Mouse (Mus musculus): ENCODE results near the gene H2-M10.6. TPM values are rescaled to one million over a fixed set of nuclear protein-coding genes. Genes with fewer than 3 reads are reported as not detected.
"Not testable (repeated sequence)": the region's sequence is repeated elsewhere in the genome, so short reads cannot be mapped to it uniquely, and the experiment has no call there.

The H2-M10.6 gene
- total and polyA plus RNA-seq, 3 experiments: not detected

DNA sequence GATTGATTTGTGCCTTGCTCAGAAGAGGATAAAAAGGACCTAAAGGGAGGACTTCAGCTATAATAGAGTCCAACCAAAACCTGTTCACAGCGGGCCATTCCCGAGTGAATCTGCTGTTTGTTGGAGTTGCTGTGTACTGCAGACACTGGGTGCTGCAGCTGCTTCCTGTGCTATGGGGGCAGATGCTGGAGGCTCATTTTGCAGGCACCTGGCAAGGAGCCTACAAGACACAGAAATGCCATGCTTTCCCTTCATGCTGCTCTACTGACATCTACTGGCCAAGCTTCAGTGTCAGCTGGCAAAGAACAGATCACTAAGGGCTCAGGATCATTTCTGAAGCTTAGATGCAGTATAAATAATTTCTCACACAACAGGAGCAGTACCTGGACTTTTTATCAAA is 47.7 kb upstream of the H2-M10.6 start:
- peak; percentile 9 for DNase-seq (ENCODE audit: low read depth, low spot score)
- not testable (repeated sequence) for H3K9ac ChIP-seq (ENCODE audit: control insufficient read depth, low read depth, low read length, poor library complexity, severe bottlenecking); H3K36me3 ChIP-seq (ENCODE audit: control insufficient read depth in 1 of 2, insufficient read depth in 2 of 2, low read length in 2 of 2); H3K4me3 ChIP-seq (ENCODE audit: control insufficient read depth in 1 of 2, insufficient read depth in 1 of 2, low read depth in 2 of 2, low read length in 2 of 2); H3K9me3 ChIP-seq (replicated peaks; ENCODE audit: insufficient read depth, low read length); H3K27ac ChIP-seq (ENCODE audit: control insufficient read depth, low read depth, low read length); H3K4me1 ChIP-seq (ENCODE audit: control insufficient read depth in 1 of 2, insufficient read depth in 2 of 2, low read length in 2 of 2); H3K27me3 ChIP-seq (ENCODE audit: control insufficient read depth in 1 of 2, insufficient read depth in 2 of 2, low read length in 2 of 2); H3K79me2 ChIP-seq (ENCODE audit: control insufficient read depth, insufficient read depth, low read length, poor library complexity)
- TF ChIP-seq CTCF (IDR thresholded peaks at IDR 0.05 in 2 of 3, conservative IDR thresholded peaks at IDR 0.05 in 1 of 3; ENCODE audit: control insufficient read depth in 1 of 3, insufficient read depth in 1 of 3, low read depth in 2 of 3, low read length in 3 of 3, poor library complexity in 1 of 3, severe bottlenecking in 1 of 3) (peak in 1 of 3 experiments; percentile 12; a peak in 1 of 6 replicates), RAD21 (IDR thresholded peaks at IDR 0.05; ENCODE audit: low read depth, low read length) (peak; percentile 11)

DNA sequence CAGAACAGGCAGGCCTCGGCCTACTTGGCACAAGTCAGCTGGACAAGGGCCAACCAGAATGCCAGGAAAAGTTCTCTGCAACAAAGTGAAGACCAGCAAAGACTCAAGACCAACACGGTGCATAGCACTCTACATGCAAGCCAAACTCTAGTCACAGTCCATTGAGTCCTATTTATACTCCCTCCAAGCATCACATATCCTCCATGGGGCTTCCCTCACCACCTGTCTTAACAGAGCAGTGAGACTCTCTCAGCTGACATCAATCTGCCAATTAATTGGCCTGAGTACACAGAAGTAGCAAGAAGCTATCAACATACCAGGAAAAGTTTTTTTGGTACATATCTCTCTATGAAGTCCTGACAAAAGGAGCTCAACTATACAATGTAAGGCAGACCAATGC is 46.6 kb upstream of the H2-M10.6 start:
- not testable (repeated sequence) for H3K79me2 ChIP-seq (ENCODE audit: control insufficient read depth, insufficient read depth, low read length, poor library complexity); H3K9ac ChIP-seq (ENCODE audit: control insufficient read depth, low read depth, low read length, poor library complexity, severe bottlenecking); H3K27me3 ChIP-seq (ENCODE audit: control insufficient read depth in 1 of 2, insufficient read depth in 2 of 2, low read length in 2 of 2); H3K9me3 ChIP-seq (replicated peaks; ENCODE audit: insufficient read depth, low read length); H3K27ac ChIP-seq (ENCODE audit: control insufficient read depth, low read depth, low read length); H3K4me3 ChIP-seq (ENCODE audit: control insufficient read depth in 1 of 2, insufficient read depth in 1 of 2, low read depth in 2 of 2, low read length in 2 of 2); H3K36me3 ChIP-seq (ENCODE audit: control insufficient read depth in 1 of 2, insufficient read depth in 2 of 2, low read length in 2 of 2); DNase-seq (ENCODE audit: low read depth, low spot score); H3K4me1 ChIP-seq (ENCODE audit: control insufficient read depth in 1 of 2, insufficient read depth in 2 of 2, low read length in 2 of 2)

DNA sequence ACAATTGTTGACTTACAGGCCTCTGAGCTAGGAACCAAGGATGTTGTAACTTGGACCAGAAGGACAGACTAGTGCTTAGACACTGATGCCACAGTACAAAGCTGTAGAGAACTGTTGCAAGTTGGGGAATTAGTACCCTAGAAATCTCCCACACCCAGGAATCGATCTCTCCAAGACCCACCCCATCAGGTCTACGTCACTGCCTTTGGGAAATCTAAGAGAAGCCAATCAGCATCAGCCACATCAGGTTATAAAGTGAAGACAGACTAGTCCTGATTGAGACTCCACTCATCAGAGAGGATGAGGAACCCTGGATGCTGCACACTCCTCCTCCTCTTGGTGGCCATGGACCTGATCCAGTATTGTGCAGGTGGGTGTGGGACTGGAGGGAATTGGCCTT is 39.4 kb upstream of the H2-M10.6 start, which contains the start of gene H2-M10.5:
TSS of gene H2-M10.5 (plus strand) at position 301 of the 400 bp plus-strand sequence.
- not testable (repeated sequence) for H3K27ac ChIP-seq (ENCODE audit: control insufficient read depth, low read depth, low read length); H3K79me2 ChIP-seq (ENCODE audit: control insufficient read depth, insufficient read depth, low read length, poor library complexity); H3K4me3 ChIP-seq (ENCODE audit: control insufficient read depth in 1 of 2, insufficient read depth in 1 of 2, low read depth in 2 of 2, low read length in 2 of 2); H3K9ac ChIP-seq (ENCODE audit: control insufficient read depth, low read depth, low read length, poor library complexity, severe bottlenecking); DNase-seq (ENCODE audit: low read depth, low spot score); H3K9me3 ChIP-seq (replicated peaks; ENCODE audit: insufficient read depth, low read length); H3K36me3 ChIP-seq (ENCODE audit: control insufficient read depth in 1 of 2, insufficient read depth in 2 of 2, low read length in 2 of 2); H3K27me3 ChIP-seq (ENCODE audit: control insufficient read depth in 1 of 2, insufficient read depth in 2 of 2, low read length in 2 of 2); H3K4me1 ChIP-seq (ENCODE audit: control insufficient read depth in 1 of 2, insufficient read depth in 2 of 2, low read length in 2 of 2)

DNA sequence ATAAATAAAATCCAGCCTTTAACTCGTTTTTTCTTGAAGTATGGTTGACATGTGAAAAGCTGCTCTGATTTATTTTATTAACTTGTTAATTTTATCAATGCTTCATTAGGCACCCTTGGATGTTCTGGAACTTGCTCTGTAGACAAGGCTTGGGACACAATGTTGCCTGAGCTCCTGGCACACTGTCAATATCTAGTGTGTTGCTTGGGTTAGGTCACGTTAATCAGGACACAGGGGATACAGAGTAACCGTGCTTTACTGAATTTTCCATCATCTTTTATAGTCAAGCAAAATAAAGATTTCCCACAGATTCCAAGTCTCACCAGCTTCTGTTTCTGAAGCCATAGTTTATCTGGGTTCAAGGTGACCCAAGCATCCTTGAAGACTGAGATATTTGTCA is 30.4 kb upstream of the H2-M10.6 start:
- Histone ChIP-seq H3K27me3 (ENCODE audit: control insufficient read depth in 1 of 2, insufficient read depth in 2 of 2, low read length in 2 of 2) (no peaks in the 10 kb centered on the region; a peak in 1 of 4 replicates), H3K27ac (ENCODE audit: control insufficient read depth, low read depth, low read length) (no peak overlapping the region), H3K4me1 (ENCODE audit: control insufficient read depth in 1 of 2, insufficient read depth in 2 of 2, low read length in 2 of 2) (no peaks in the 10 kb centered on the region), H3K9me3 (replicated peaks; ENCODE audit: insufficient read depth, low read length) (no peaks in the 10 kb centered on the region), H3K4me3 (ENCODE audit: control insufficient read depth in 1 of 2, insufficient read depth in 1 of 2, low read depth in 2 of 2, low read length in 2 of 2) (no peak overlapping the region), H3K9ac (ENCODE audit: control insufficient read depth, low read depth, low read length, poor library complexity, severe bottlenecking) (no peak overlapping the region), H3K79me2 (ENCODE audit: control insufficient read depth, insufficient read depth, low read length, poor library complexity) (no peaks in the 10 kb centered on the region), H3K36me3 (ENCODE audit: control insufficient read depth in 1 of 2, insufficient read depth in 2 of 2, low read length in 2 of 2) (no peaks in the 10 kb centered on the region)
- no peak for DNase-seq (ENCODE audit: low read depth, low spot score)
- TF ChIP-seq NRF1 (IDR thresholded peaks at IDR 0.05; ENCODE audit: insufficient read depth, low read depth, low read length, poor library complexity, severe bottlenecking): no peak

DNA sequence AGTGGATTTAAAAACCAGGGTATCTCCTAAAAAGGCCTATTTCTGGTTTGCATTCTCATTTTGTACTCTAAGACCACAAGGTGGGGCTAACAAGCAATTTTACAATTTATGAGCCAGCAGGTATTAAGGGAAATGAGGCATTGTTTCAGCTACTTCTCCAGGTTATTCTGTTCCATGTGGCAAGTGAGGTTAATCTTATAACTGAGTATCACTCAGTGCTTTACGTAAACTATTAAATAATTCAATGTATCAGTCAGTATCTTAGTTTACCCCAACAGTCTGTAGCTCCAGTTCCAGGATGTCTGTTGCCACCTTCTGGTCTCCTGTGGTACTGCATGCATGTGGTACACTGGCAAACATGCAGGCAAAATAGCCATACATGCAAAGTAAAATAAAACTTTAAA is 25.5 kb upstream of the H2-M10.6 start:
- not testable (repeated sequence) for H3K4me1 ChIP-seq (ENCODE audit: control insufficient read depth in 1 of 2, insufficient read depth in 2 of 2, low read length in 2 of 2); H3K9ac ChIP-seq (ENCODE audit: control insufficient read depth, low read depth, low read length, poor library complexity, severe bottlenecking); H3K27me3 ChIP-seq (ENCODE audit: control insufficient read depth in 1 of 2, insufficient read depth in 2 of 2, low read length in 2 of 2); H3K4me3 ChIP-seq (ENCODE audit: control insufficient read depth in 1 of 2, insufficient read depth in 1 of 2, low read depth in 2 of 2, low read length in 2 of 2); H3K36me3 ChIP-seq (ENCODE audit: control insufficient read depth in 1 of 2, insufficient read depth in 2 of 2, low read length in 2 of 2); H3K79me2 ChIP-seq (ENCODE audit: control insufficient read depth, insufficient read depth, low read length, poor library complexity); H3K27ac ChIP-seq (ENCODE audit: control insufficient read depth, low read depth, low read length); H3K9me3 ChIP-seq (replicated peaks; ENCODE audit: insufficient read depth, low read length)
- DNase-seq (ENCODE audit: low read depth, low spot score): peak; percentile 52
- TF ChIP-seq RAD21 (IDR thresholded peaks at IDR 0.05; ENCODE audit: low read depth, low read length) (0 out of 2 replicates have a peak, but pooled peaks have one; percentile 1), CTCF (IDR thresholded peaks at IDR 0.05 in 2 of 3, conservative IDR thresholded peaks at IDR 0.05 in 1 of 3; ENCODE audit: control insufficient read depth in 1 of 3, insufficient read depth in 1 of 3, low read depth in 2 of 3, low read length in 3 of 3, poor library complexity in 1 of 3, severe bottlenecking in 1 of 3) (peak; percentile 32 to 63 (median 50))

Data from MEL (cell line).